Mouse (Mus musculus) testis, adult 2 months (tissue): Measurements from ENCODE around the gene Cabp7. TPM values are rescaled to one million over a fixed set of nuclear protein-coding genes. Genes with fewer than 3 reads are reported as not detected.
A peak's percentile ranks its signal among the peaks of the same experiment; 100 is the strongest.

Experiments used
- H3K27ac ChIP-seq: fragments of 200-500 bp; 2 replicates; pipeline ENCODE4 v1.5.1; 2012; ENCODE audit warnings: low read depth, low read length; ENCODE audit not compliant: control insufficient read depth, insufficient read depth
- H3K27me3 ChIP-seq: fragments of 200-500 bp; 2 replicates; pipeline ENCODE4 v1.6.1; 2012; ENCODE audit warnings: mild to moderate bottlenecking, low read length, moderate library complexity; ENCODE audit not compliant: control insufficient read depth, insufficient read depth
- H3K36me3 ChIP-seq: fragments of 200-500 bp; 2 replicates; pipeline ENCODE4 v1.6.1; 2012; ENCODE audit warnings: mild to moderate bottlenecking, low read length; ENCODE audit not compliant: control insufficient read depth, insufficient read depth
- H3K4me1 ChIP-seq: fragments of 200-500 bp; 2 replicates; pipeline ENCODE4 v1.6.1; 2012; ENCODE audit warnings: low read length; ENCODE audit not compliant: control insufficient read depth, insufficient read depth
- H3K4me3 ChIP-seq: fragments of 200-500 bp; 2 replicates; pipeline ENCODE4 v1.5.1; 2012; ENCODE audit warnings: low read depth, mild to moderate bottlenecking, low read length, moderate library complexity, mixed read lengths; ENCODE audit not compliant: control insufficient read depth
- CTCF ChIP-seq: fragments of 200-500 bp; IDR thresholded peaks from 2 replicates; pipeline ENCODE4 v1.5.1; 2012; ENCODE audit warnings: low read depth, mild to moderate bottlenecking, inconsistent platforms, low read length, moderate library complexity; ENCODE audit not compliant: control insufficient read depth, insufficient read depth, insufficient replicate concordance
- POLR2A ChIP-seq: fragments of 200-500 bp; IDR thresholded peaks from 2 replicates; pipeline ENCODE4 v1.6.1; 2012; ENCODE audit warnings: low read depth, mild to moderate bottlenecking, inconsistent platforms, low read length, moderate library complexity; ENCODE audit not compliant: control insufficient read depth
- polyA plus RNA-seq: library from polyadenylated mRNA; depleted of rRNA; stranded (reverse); fragments of >200 nt; gene quantifications from 2 replicates; pipeline ENCODE4 v1.2.3, GENCODE M21; 2012

Gene Cabp7
- polyA plus RNA-seq, 1 experiment: 0.07 TPM

DNA sequence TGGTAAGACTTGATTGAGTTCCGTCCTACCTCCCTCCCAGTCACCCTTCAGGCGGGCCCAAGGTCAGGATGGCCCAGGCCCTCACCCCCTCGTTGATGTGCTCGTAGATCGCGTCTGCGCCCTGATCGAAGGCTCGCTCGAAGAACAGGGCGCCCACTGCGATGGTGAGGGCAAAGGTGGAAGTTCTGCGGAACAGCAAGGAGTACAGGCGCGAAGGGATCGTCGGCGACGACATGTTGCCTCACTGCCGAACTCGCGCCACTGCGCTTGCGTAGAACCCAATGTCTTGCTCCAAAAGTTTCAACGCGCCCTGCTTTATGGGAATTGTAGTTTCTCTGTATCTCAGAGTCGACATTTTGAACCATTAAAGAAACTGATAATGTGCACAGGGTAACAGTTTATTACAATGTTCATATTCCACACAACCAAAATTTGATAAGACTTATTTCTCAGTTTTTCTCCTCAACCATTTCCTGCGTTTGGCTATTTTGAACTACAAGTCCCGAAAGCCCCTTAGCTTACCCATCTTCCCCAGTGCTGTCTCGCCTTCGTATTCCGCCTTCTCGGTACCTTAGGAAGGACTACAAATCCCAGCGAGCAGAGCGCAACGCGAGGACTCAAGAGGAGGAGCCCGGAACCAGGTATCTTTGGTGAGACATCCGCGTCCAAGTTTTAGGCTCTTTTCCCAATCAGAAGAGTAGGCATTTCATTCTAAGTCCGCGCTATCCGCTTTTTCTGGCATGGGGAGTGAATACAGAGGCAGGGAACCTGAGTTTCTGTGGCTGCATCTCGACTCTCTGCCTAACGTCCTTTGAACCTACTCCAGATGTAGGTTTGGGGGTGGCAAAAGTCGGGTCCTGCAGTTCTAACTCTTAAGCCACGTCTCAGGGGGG is 42.3 kb downstream of the Cabp7 start, which contains the start of the genes Uqcr10 and Zmat5:
Gene Uqcr10, minus strand, starts transcription at position 271 of the 893 bp plus-strand sequence.
Gene Zmat5, plus strand, starts transcription at position 607 of the 893 bp plus-strand sequence.
- H3K27ac ChIP-seq: peak within 1 kb of the TSS; percentile 86
- TF ChIP-seq POLR2A: peak; percentile 98
- peak; percentile 8; the same call in 1 of the 2 replicates for TF ChIP-seq CTCF

DNA sequence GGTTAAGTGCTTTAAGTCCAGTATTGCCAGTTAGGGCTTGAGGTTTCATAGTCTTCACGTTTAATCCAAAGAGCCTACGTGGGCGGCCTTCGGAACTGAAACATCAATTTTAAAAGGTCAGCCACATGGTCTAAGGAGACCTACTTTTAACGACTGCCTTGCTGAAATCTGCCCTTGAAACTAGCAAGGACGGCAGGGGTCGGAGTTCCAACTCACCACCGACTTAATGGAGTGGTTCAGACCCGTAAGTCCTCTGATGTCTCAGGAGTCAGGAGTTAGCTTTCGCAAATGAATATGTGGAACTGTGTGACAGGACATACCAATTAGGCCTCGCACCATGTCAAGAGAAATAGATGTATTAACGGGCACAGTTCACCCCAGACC is 42.9 kb downstream of the Cabp7 start:
- TF ChIP-seq CTCF: no peak
- peaks cover 6% of the 10 kb centered on the region for H3K4me1 ChIP-seq
- no peaks in the 10 kb centered on the region for H3K27me3 ChIP-seq
- no peaks in the 10 kb centered on the region for H3K36me3 ChIP-seq
- H3K4me3 ChIP-seq: peak overlapping the region; percentile 94
- peak overlapping the region; percentile 86 for H3K27ac ChIP-seq

More for the DNA sequence above, 42.3 kb downstream of the Cabp7 start, which contains the start of the genes Uqcr10 and Zmat5:
- Histone ChIP-seq H3K36me3 (no peaks in the 10 kb centered on the region), H3K27me3 (no peaks in the 10 kb centered on the region), H3K4me3 (peak within 1 kb of the TSS; percentile 94), H3K4me1 (peaks cover 6% of the 10 kb centered on the region)

DNA sequence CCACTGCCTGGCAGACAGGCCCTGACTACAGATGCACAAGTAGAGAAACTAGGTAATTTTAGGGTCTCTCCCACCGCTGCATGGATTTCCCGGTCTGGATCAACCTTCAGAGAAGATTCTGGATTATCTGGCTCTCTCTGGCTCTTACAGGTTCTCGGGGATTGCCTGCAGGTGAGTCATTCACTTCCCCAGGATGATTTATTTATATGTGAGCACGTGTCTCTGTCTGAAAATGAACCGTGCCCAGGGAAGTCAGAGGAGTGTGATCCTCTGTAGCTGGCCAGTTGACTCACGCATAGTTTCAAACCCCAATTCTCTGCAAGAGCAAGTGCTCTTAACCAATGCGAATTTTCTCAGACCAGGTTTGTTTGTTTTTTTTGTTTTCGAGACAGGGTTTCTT is 45.9 kb downstream of the Cabp7 start:
- Histone ChIP-seq H3K27me3 (no peaks in the 10 kb centered on the region), H3K4me1 (peaks cover 6% of the 10 kb centered on the region), H3K36me3 (no peaks in the 10 kb centered on the region), H3K4me3 (no peak overlapping the region), H3K27ac (no peak overlapping the region)
- no peak for TF ChIP-seq CTCF
- TF ChIP-seq POLR2A: no peak

DNA sequence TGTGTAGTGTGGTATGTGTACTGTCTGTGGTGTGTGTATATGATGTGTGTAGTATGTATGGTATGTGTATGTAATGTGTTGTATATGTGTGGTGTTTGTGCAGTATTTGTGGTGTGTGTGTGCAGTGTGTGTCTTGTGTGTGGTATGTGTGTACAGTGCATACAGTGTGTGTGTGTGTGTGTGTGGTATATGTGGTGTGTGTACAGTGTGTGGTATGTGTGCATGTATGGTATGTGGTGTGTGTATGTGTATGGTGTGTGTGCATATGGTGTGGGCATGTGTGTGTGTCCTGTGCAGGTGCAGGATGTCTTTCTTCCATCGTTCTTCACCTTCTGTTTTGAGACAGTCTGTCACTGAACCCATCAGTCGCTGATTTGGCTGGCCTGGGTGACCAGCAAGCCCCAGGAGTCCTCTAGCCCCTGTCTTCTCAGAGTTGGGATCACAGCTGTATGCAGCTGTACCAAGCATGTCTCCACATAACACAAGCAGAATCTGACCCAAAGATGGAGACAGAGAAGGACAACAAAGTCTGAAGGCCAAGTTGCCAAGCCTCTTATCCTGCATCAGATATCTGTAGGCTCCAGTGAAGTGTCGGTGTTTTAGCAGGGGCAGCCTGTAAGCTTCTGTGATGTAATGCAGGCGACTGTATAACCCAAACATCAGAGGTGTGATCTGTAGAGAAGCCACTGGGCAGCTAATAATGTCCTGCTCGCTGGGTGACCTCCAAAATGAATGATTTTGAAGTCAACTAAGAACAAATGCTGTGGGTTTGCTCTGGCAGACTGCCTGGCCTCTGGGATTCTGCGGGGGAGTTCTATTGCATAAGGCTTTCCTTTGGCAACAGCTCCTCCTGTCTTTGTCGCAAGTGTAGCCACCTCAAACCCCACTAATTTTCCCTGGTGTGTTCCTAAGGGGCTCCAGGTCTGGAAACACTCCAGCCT is 49.3 kb downstream of the Cabp7 start:
- Histone ChIP-seq H3K4me3 (no peak overlapping the region), H3K27me3 (no peaks in the 10 kb centered on the region), H3K36me3 (no peaks in the 10 kb centered on the region), H3K27ac (no peak overlapping the region), H3K4me1 (no peaks in the 10 kb centered on the region)
- TF ChIP-seq CTCF (peak; percentile 5; the same call in 1 of the 2 replicates), POLR2A (no peak)

DNA sequence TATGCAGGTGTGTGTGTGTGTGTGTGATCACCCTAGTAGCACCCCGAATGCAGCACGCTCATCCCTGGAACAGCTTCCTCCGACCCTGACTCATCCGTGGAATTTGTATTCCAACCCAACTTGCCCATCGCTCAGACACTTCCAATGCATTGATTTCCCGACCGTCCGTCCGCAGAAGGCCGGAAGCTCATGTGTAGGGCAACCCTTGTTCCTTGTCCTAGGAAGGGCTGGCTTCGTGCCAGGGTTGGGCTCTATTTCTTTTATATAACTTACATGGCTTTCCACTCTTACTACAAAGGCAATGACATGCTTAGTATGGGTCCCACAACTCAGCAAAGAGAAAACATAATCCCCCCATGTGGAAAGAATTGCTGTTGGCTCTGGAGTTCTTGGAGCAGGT is 54.4 kb downstream of the Cabp7 start:
- no peak for TF ChIP-seq CTCF
- Histone ChIP-seq H3K27me3 (no peaks in the 10 kb centered on the region), H3K27ac (peak overlapping the region; percentile 27), H3K36me3 (no peaks in the 10 kb centered on the region), H3K4me3 (no peak overlapping the region), H3K4me1 (peaks cover 2% of the 10 kb centered on the region; the same call in 1 of the 2 replicates)

DNA sequence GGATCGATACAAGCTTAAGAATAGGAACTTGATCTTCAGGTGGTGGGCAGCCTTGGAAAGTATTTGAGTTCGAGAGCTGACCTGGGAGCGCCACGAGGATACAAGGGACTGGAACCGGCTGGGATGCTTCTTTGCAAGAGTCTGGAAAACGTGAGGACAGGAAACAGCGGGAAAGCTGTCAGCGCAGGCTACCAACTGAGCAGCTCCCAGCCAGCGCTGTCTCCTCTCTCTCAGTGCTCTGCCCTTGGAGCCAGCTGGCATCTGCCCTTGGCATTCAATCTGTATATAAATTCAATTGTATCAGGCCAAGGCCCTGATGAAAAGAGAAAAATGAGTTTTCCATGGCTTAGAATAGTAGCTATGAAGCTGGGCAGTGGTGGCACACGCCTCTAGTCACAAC is 55.4 kb downstream of the Cabp7 start:
- Histone ChIP-seq H3K27ac (peak overlapping the region; percentile 80; the same call in 1 of the 2 replicates), H3K4me3 (no peak overlapping the region), H3K27me3 (no peaks in the 10 kb centered on the region), H3K4me1 (peaks cover 2% of the 10 kb centered on the region; the same call in 1 of the 2 replicates), H3K36me3 (no peaks in the 10 kb centered on the region)
- TF ChIP-seq CTCF (no peak), POLR2A (no peak)

DNA sequence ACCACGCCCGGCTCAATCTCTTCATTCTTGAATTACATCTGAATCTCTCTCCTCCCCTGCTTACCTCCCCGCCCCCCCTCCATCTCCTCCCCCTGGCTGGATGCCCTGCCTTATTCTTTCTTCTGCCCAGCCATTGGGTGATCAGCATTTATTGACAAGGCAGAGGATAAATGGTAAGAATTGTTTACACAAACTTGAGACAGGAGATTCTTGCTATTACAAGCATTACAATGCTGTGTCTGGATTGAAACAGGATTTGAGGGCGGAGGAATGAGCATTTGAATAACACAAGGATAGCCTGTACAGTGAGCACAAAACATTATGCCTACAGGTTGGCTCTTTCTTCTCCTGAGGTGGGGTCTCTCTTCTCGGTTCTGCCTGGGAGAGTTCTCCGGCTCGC is 56.2 kb downstream of the Cabp7 start:
- Histone ChIP-seq H3K4me1 (peaks cover 2% of the 10 kb centered on the region; the same call in 1 of the 2 replicates), H3K27ac (no peak overlapping the region), H3K27me3 (no peaks in the 10 kb centered on the region), H3K36me3 (no peaks in the 10 kb centered on the region), H3K4me3 (no peak overlapping the region)
- TF ChIP-seq POLR2A (no peak), CTCF (no peak)
